Mouse (Mus musculus) heart, postnatal 0 days (tissue): Measurements from ENCODE around the gene Mtpn. TPM values are rescaled to one million over a fixed set of nuclear protein-coding genes. Genes with fewer than 3 reads are reported as not detected.

Experiments used
- ATAC-seq: fragments of 200-750 bp; cut with Nextera tagmentation; 2 replicates; pipeline ENCODE4 v1.8.0; 2017; ENCODE audit warnings: low read depth, moderate number of reproducible peaks, moderate library complexity; ENCODE audit not compliant: insufficient read depth
- DNase-seq: peaks from one replicate; pipeline ENCODE4 v3.0.0-alpha.2; 2016; ENCODE audit warnings: low spot score
- H3K27ac ChIP-seq: fragments of 300-500 bp; sonication (generic); 2 replicates; pipeline ENCODE4 v1.5.1; 2014; ENCODE audit warnings: low read depth, mild to moderate bottlenecking
- H3K27me3 ChIP-seq: fragments of 300-500 bp; sonication (generic); 2 replicates; pipeline ENCODE4 v1.6.1; 2014; ENCODE audit warnings: low read length, mixed read lengths; ENCODE audit not compliant: control insufficient read depth, insufficient read depth
- H3K36me3 ChIP-seq: fragments of 300-500 bp; sonication (generic); replicated peaks from 2 replicates; pipeline ENCODE4 v1.6.1; 2014; ENCODE audit warnings: low read length, mixed read lengths; ENCODE audit not compliant: control insufficient read depth, insufficient read depth
- H3K4me1 ChIP-seq: fragments of 300-500 bp; sonication (generic); 2 replicates; pipeline ENCODE4 v1.6.1; 2014; ENCODE audit warnings: antibody characterized with exemption; ENCODE audit not compliant: control insufficient read depth, insufficient read depth
- H3K4me2 ChIP-seq: fragments of 300-500 bp; sonication (generic); 2 replicates; pipeline ENCODE4 v1.6.1; 2014; ENCODE audit warnings: low read depth, mild to moderate bottlenecking, low read length, moderate library complexity
- H3K4me3 ChIP-seq: fragments of 300-500 bp; sonication (generic); 2 replicates; pipeline ENCODE4 v1.5.1; 2014; ENCODE audit warnings: low read depth, low read length
- H3K9ac ChIP-seq: fragments of 300-500 bp; sonication (generic); replicated peaks from 2 replicates; pipeline ENCODE4 v1.6.1; 2014; ENCODE audit warnings: low read depth, low read length, mixed read lengths
- H3K9me3 ChIP-seq: fragments of 300-500 bp; sonication (generic); replicated peaks from 2 replicates; pipeline ENCODE4 v1.6.1; 2016; ENCODE audit warnings: low read length; ENCODE audit not compliant: control insufficient read depth
- CTCF ChIP-seq: IDR thresholded peaks from 2 replicates; pipeline ENCODE4 v1.5.1; 2016; ENCODE audit warnings: antibody characterized with exemption, control low read depth, low read depth
- EP300 ChIP-seq: IDR thresholded peaks from 2 replicates; pipeline ENCODE4 v1.6.1; 2016; ENCODE audit warnings: antibody characterized with exemption, low read depth
- WGBS: fragments of 180-500 bp; shearing (Covaris S2); extraction: QIAGEN DNeasy Blood & Tissue Kit; methylation state at CpG from one replicate; pipeline ENCODE4 v1.1.7; 2014; 5-methylcytosine and 5-hydroxymethylcytosine counted together
- polyA plus RNA-seq: library from polyadenylated mRNA; unstranded; fragments of >200 nt; fragmentation: Nextera tagmentation; extraction: Ambion mirVana; gene quantifications from 2 replicates; pipeline ENCODE4 v1.2.1, GENCODE M21; 2015
- total RNA-seq: library from RNA; depleted of rRNA; stranded (reverse); fragments of >200 nt; gene quantifications from 2 replicates; pipeline ENCODE4 v1.2.3, GENCODE M21; 2014; ENCODE audit warnings: low replicate concordance

Gene Mtpn
- total and polyA plus RNA-seq, 2 experiments from 2014 or later = 38.0 to 51.5 TPM

GRCm38 (mm10) chr6:35504781-35505180, 34.9 kb downstream of the Mtpn start:
- TF ChIP-seq CTCF (no peak), EP300 (no peak)
- Histone ChIP-seq H3K4me1 (no peaks in the 10 kb centered on the region), H3K4me2 (no peak overlapping the region), H3K4me3 (no peak overlapping the region), H3K9me3 (no peaks in the 10 kb centered on the region), H3K27ac (no peak overlapping the region), H3K36me3 (peaks cover 7% of the 10 kb centered on the region; the same call in 1 of the 2 replicates), H3K9ac (no peak overlapping the region), H3K27me3 (no peaks in the 10 kb centered on the region)
- DNase-seq (no peak), ATAC-seq (no peak)
- 87% methylated on average over 2 of the region's 2 CpGs for WGBS

GRCm38 (mm10) chr6:35502904-35503303, 36.8 kb downstream of the Mtpn start:
- H3K27ac ChIP-seq = no peak overlapping the region
- no peaks in the 10 kb centered on the region for H3K27me3 ChIP-seq
- H3K4me1 ChIP-seq = no peaks in the 10 kb centered on the region
- no peaks in the 10 kb centered on the region; the same call in 1 of the 2 replicates for H3K36me3 ChIP-seq
- WGBS = 59% methylated on average over 2 of the region's 2 CpGs
- TF ChIP-seq EP300 (no peak), CTCF (no peak)
- DNase-seq = no peak
- no peak overlapping the region for H3K9ac ChIP-seq
- no peak overlapping the region for H3K4me3 ChIP-seq
- no peaks in the 10 kb centered on the region for H3K9me3 ChIP-seq
- no peak overlapping the region for H3K4me2 ChIP-seq
- ATAC-seq = no peak

- TF ChIP-seq CTCF = no peak
- no peak for TF ChIP-seq EP300
- H3K9me3 ChIP-seq = no peaks in the 10 kb centered on the region
- no peak overlapping the region for H3K4me3 ChIP-seq
- no peak for ATAC-seq
- H3K36me3 ChIP-seq = no peaks in the 10 kb centered on the region; the same call in 1 of the 2 replicates
- no peak overlapping the region for H3K4me2 ChIP-seq
- no peaks in the 10 kb centered on the region for H3K4me1 ChIP-seq
- H3K27me3 ChIP-seq = no peaks in the 10 kb centered on the region
- no peak for DNase-seq
- 83% methylated on average over 5 of the region's 5 CpGs for WGBS
- no peak overlapping the region for H3K27ac ChIP-seq
- no peak overlapping the region for H3K9ac ChIP-seq
These were observed 39.6 kb downstream of the Mtpn start for GRCm38 (mm10) chr6:35499978-35500667.

- H3K4me2 ChIP-seq = no peak overlapping the region
- TF ChIP-seq CTCF = no peak
- TF ChIP-seq EP300 = no peak
- no peak overlapping the region for H3K4me3 ChIP-seq
- DNase-seq (no peak), ATAC-seq (no peak)
- H3K9ac ChIP-seq = no peak overlapping the region
- no peaks in the 10 kb centered on the region for H3K9me3 ChIP-seq
- no peaks in the 10 kb centered on the region for H3K27me3 ChIP-seq
- H3K27ac ChIP-seq = no peak overlapping the region
- 92% methylated on average over 4 of the region's 4 CpGs for WGBS
- no peaks in the 10 kb centered on the region for H3K36me3 ChIP-seq
- no peaks in the 10 kb centered on the region for H3K4me1 ChIP-seq
These were observed 42.3 kb downstream of the Mtpn start for GRCm38 (mm10) chr6:35497406-35497805.

- Histone ChIP-seq H3K4me2 (no peak overlapping the region), H3K27ac (no peak overlapping the region)
- WGBS = 72% methylated on average over 6 of the region's 6 CpGs
These were observed 45.8 kb downstream of the Mtpn start for GRCm38 (mm10) chr6:35493851-35494250.

More at GRCm38 (mm10) chr6:35493851-35494250, 45.8 kb downstream of the Mtpn start:
- Histone ChIP-seq H3K36me3 (no peaks in the 10 kb centered on the region), H3K27me3 (no peaks in the 10 kb centered on the region), H3K4me1 (no peaks in the 10 kb centered on the region), H3K9me3 (no peaks in the 10 kb centered on the region), H3K9ac (no peak overlapping the region), H3K4me3 (no peak overlapping the region)
- DNase-seq (no peak), ATAC-seq (no peak)
- TF ChIP-seq EP300 = no peak
